In the genomic region with DNA sequence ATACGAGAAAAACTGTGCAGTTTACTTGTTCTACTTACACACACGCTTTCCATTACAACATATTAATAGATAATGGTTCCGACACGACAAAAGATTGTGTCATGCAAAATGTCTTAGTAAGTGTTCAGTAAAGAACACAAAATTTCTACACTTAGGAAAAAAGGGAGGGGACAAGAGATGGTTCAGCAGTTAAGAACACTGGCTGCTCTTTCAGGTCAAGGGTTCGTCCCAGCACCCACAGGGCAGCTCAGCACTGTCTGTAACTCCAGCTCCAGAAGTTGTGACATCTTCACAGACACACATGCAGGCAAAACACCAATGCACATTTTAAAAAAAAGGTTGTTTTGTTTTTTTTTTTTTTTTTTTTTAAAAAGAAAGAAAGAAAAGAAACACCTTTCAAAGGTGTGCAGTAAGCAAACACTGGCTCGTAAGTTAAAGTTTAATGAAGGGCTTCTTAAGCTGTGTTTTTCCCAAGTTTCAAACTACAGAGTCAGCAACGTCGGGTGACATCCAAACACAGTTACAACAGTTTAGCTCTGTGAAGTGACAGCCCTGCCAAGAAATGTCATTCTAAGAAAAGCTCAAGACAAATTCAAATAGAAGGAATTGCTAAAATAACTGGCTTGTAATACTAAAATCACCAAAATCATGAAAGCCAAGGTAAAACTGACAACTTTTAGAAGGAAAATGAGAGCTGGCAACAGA, we compare ENCODE assay signal across 26 mouse cellular contexts. TPM values are rescaled to one million over a fixed set of nuclear protein-coding genes. Genes with fewer than 3 reads are reported as not detected.
DNase-seq lines count a peak whose midpoint lies in the region; ATAC-seq and TF ChIP-seq lines count a peak whose summit lies in the region.
"Had no signal": no experiment of that assay in that cellular context is flagged by ENCODE, and none has a peak within 500 bp of the region (broad histone marks: within the 10 kb centered on the region; RNA-seq: fewer than 3 reads in every experiment).

No protein-coding gene starts in this region.

- H3K27ac ChIP-seq in liver, adult 2 months (replicated peaks; ENCODE audit: insufficient read depth, low read depth, low read length): no peak overlapping the region; the same call in 1 of the 2 replicates
- no peak overlapping the region for H3K27ac ChIP-seq in liver, embryonic 12.5 days
- H3K27ac ChIP-seq in embryonic facial prominence, embryonic 10.5 days (replicated peaks): no peak overlapping the region
- H3K27ac ChIP-seq in heart, embryonic 12.5 days (ENCODE audit: poor library complexity, severe bottlenecking): no peak overlapping the region
- H3K27ac ChIP-seq: embryonic facial prominence, embryonic 13.5 days; forebrain, embryonic 13.5 days; heart, adult 2 months; hindbrain, embryonic 13.5 days; limb, embryonic 12.5 days; liver, embryonic 14.5 days; neural tube, embryonic 15.5 days had no signal

- H3K9me3 ChIP-seq in liver, embryonic 12.5 days (replicated peaks): no peaks in the 10 kb centered on the region
- H3K9me3 ChIP-seq in embryonic facial prominence, embryonic 10.5 days: no peaks in the 10 kb centered on the region
- H3K9me3 ChIP-seq in heart, embryonic 12.5 days (replicated peaks): no peaks in the 10 kb centered on the region
- H3K9me3 ChIP-seq: embryonic facial prominence, embryonic 13.5 days; forebrain, embryonic 13.5 days; hindbrain, embryonic 13.5 days; limb, embryonic 12.5 days; neural tube, embryonic 15.5 days had no signal

- no peak overlapping the region for H3K9ac ChIP-seq in liver, adult 2 months (ENCODE audit: low read depth, low read length)
- no peak overlapping the region for H3K9ac ChIP-seq in liver, embryonic 12.5 days
- no peak overlapping the region for H3K9ac ChIP-seq in heart, embryonic 12.5 days
- H3K9ac ChIP-seq: embryonic facial prominence, embryonic 13.5 days; forebrain, embryonic 13.5 days; hindbrain, embryonic 13.5 days; limb, embryonic 12.5 days; liver, embryonic 14.5 days; neural tube, embryonic 15.5 days had no signal

- TF ChIP-seq CTCF in liver, adult 2 months (IDR thresholded peaks at IDR 0.05; ENCODE audit: low read depth, low read length): no peak

- no peak for ATAC-seq in liver, embryonic 12.5 days
- ATAC-seq in heart, embryonic 12.5 days (ENCODE audit: insufficient number of reproducible peaks, low FRiP score): no peak
- ATAC-seq: forebrain, embryonic 13.5 days had no signal

- peaks cover 33% of the 10 kb centered on the region; the same call in 1 of the 2 replicates for H3K79me2 ChIP-seq in liver, adult 2 months (ENCODE audit: control insufficient read depth, insufficient read depth, low read length)

- H3K36me3 ChIP-seq in liver, adult 2 months (ENCODE audit: control insufficient read depth, insufficient read depth, low read length): peaks cover 25% of the 10 kb centered on the region
- peaks cover 40% of the 10 kb centered on the region for H3K36me3 ChIP-seq in liver, embryonic 12.5 days
- H3K36me3 ChIP-seq in embryonic facial prominence, embryonic 10.5 days (replicated peaks): peaks cover 68% of the 10 kb centered on the region
- H3K36me3 ChIP-seq in heart, embryonic 12.5 days: peaks cover 28% of the 10 kb centered on the region

- no peak overlapping the region for H3K4me3 ChIP-seq in liver, adult 2 months (ENCODE audit: insufficient read depth, low read depth, low read length)
- no peak overlapping the region for H3K4me3 ChIP-seq in liver, embryonic 12.5 days
- no peak overlapping the region for H3K4me3 ChIP-seq in embryonic facial prominence, embryonic 10.5 days
- H3K4me3 ChIP-seq in heart, embryonic 12.5 days: no peak overlapping the region
- H3K4me3 ChIP-seq: embryonic facial prominence, embryonic 13.5 days; erythroblast, embryonic 14.5 days; forebrain, embryonic 13.5 days; heart, adult 2 months; hindbrain, embryonic 13.5 days; limb, embryonic 12.5 days; neural tube, embryonic 15.5 days had no signal

- TF ChIP-seq POLR2A in liver, adult 2 months (IDR thresholded peaks at IDR 0.05; ENCODE audit: extremely low read depth, insufficient read depth, low read length): no peak

- DNase-seq in adrenal gland, postnatal 14 days: peak; percentile 30
- DNase-seq in adrenal gland, adult 2 months: no peak
- DNase-seq in liver, adult 2 months (ENCODE audit: extremely low read depth, low read depth, low spot score): peak; percentile 87
- DNase-seq in fat pad, adult 2 months (ENCODE audit: extremely low read depth, low read depth, low spot score): peak; percentile 58
- peak; percentile 58 to 73 for DNase-seq in kidney, postnatal 36 days
- DNase-seq in embryonic facial prominence, embryonic 10.5 days (ENCODE audit: low spot score): no peak
- DNase-seq: cerebellum, adult 11-12 months; cerebellum, postnatal 25 days; gastrocnemius, postnatal 14 days; heart, adult 2 months; heart, postnatal 36 days; thymus, adult 18-20 months; thymus, postnatal 36 days had no signal

- H3K4me1 ChIP-seq in liver, adult 2 months (ENCODE audit: control insufficient read depth, insufficient read depth, low read length): peaks cover 17% of the 10 kb centered on the region
- peaks cover 41% of the 10 kb centered on the region for H3K4me1 ChIP-seq in liver, embryonic 12.5 days
- peaks cover 12% of the 10 kb centered on the region for H3K4me1 ChIP-seq in embryonic facial prominence, embryonic 10.5 days
- H3K4me1 ChIP-seq in heart, embryonic 12.5 days (replicated peaks): peaks cover 5% of the 10 kb centered on the region; the same call in 1 of the 2 replicates

- WGBS in liver, adult 2 months: 17% methylated on average over 8 of the region's 8 CpGs
- WGBS in liver, embryonic 12.5 days (ENCODE audit: insufficient replicate concordance): 74% methylated on average over 8 of the region's 8 CpGs
- 93% methylated on average over 8 of the region's 8 CpGs for WGBS in embryonic facial prominence, embryonic 10.5 days
- WGBS in heart, embryonic 12.5 days: 88% methylated on average over 8 of the region's 8 CpGs

- H3K27me3 ChIP-seq in liver, adult 2 months (ENCODE audit: control insufficient read depth, insufficient read depth, low read length): no peaks in the 10 kb centered on the region
- H3K27me3 ChIP-seq in liver, embryonic 12.5 days (replicated peaks): no peaks in the 10 kb centered on the region
- no peaks in the 10 kb centered on the region for H3K27me3 ChIP-seq in embryonic facial prominence, embryonic 10.5 days (replicated peaks; ENCODE audit: low read depth, poor library complexity, severe bottlenecking)
- H3K27me3 ChIP-seq in heart, embryonic 12.5 days (replicated peaks): no peaks in the 10 kb centered on the region
- H3K27me3 ChIP-seq: embryonic facial prominence, embryonic 13.5 days; forebrain, embryonic 13.5 days; hindbrain, embryonic 13.5 days; limb, embryonic 12.5 days; neural tube, embryonic 15.5 days had no signal

- no peak overlapping the region for H3K4me2 ChIP-seq in liver, embryonic 12.5 days
- no peak overlapping the region for H3K4me2 ChIP-seq in heart, embryonic 12.5 days
- H3K4me2 ChIP-seq: embryonic facial prominence, embryonic 13.5 days; forebrain, embryonic 13.5 days; hindbrain, embryonic 13.5 days; limb, embryonic 12.5 days; midbrain, embryonic 11.5 days; neural tube, embryonic 15.5 days had no signal

RNA-seq across cellular contexts. Expression of gene St13, which starts 5.5 kb away (rescaled TPM):
- total RNA-seq in adrenal gland, postnatal 14 days (2021): 256 and 303 TPM in 2 replicates
- 100 to 1,000 TPM; 246 to 354 TPM for total RNA-seq in adrenal gland, adult 2 months (2021)
- polyA plus RNA-seq in adrenal gland, adult 2 months (2012; rRNA removed): 31.1 and 40.3 TPM in 2 replicates
- 91.8 and 98.9 TPM in 2 replicates for total RNA-seq in liver, adult 2 months (2014; rRNA removed)
- 29.2 and 31.3 TPM in 2 replicates for polyA plus RNA-seq in liver, adult 2 months (2012; rRNA removed)
- polyA plus RNA-seq in liver, embryonic 12.5 days (2016; fragmentation: Nextera tagmentation; extraction: Ambion mirVana): 105 TPM in 2 replicates
- polyA plus RNA-seq in embryonic facial prominence, embryonic 10.5 days (2016; fragmentation: Nextera tagmentation; extraction: Ambion mirVana): 231 and 233 TPM in 2 replicates
- 150 TPM in 2 replicates for polyA plus RNA-seq in heart, embryonic 12.5 days (2016; fragmentation: Nextera tagmentation; extraction: Ambion mirVana)

RNA-seq across cellular contexts. Expression of gene Xpnpep3, which starts 5.6 kb away (rescaled TPM):
- 21.6 and 29.2 TPM in 2 replicates for total RNA-seq in adrenal gland, postnatal 14 days (2021)
- total RNA-seq in adrenal gland, adult 2 months (2021): 10 to 100 TPM; 27.7 to 34.8 TPM
- polyA plus RNA-seq in adrenal gland, adult 2 months (2012; rRNA removed): 7.7 and 12.0 TPM in 2 replicates
- 8.1 and 10.4 TPM in 2 replicates for total RNA-seq in liver, adult 2 months (2014; rRNA removed)
- polyA plus RNA-seq in liver, adult 2 months (2012; rRNA removed): 5.2 and 6.8 TPM in 2 replicates
- 10.1 and 10.5 TPM in 2 replicates for polyA plus RNA-seq in liver, embryonic 12.5 days (2016; fragmentation: Nextera tagmentation; extraction: Ambion mirVana)
- polyA plus RNA-seq in embryonic facial prominence, embryonic 10.5 days (2016; fragmentation: Nextera tagmentation; extraction: Ambion mirVana): 13.6 and 14.4 TPM in 2 replicates
- 10.4 and 11.3 TPM in 2 replicates for polyA plus RNA-seq in heart, embryonic 12.5 days (2016; fragmentation: Nextera tagmentation; extraction: Ambion mirVana)

RNA-seq across cellular contexts. Expression of gene Dnajb7, which starts 13.7 kb away (rescaled TPM):
- total RNA-seq in adrenal gland, postnatal 14 days (2021): not detected in 2 replicates
- not detected for total RNA-seq in adrenal gland, adult 2 months (2021)
- polyA plus RNA-seq in adrenal gland, adult 2 months (2012; rRNA removed): not detected in 2 replicates
- 0.13 and 0.28 TPM in 2 replicates for total RNA-seq in liver, adult 2 months (2014; rRNA removed)
- not detected in 2 replicates for polyA plus RNA-seq in liver, adult 2 months (2012; rRNA removed)
- 1.2 and 1.3 TPM in 2 replicates for polyA plus RNA-seq in liver, embryonic 12.5 days (2016; fragmentation: Nextera tagmentation; extraction: Ambion mirVana)
- 3.0 and 3.1 TPM in 2 replicates for polyA plus RNA-seq in embryonic facial prominence, embryonic 10.5 days (2016; fragmentation: Nextera tagmentation; extraction: Ambion mirVana)
- 1.1 TPM in 2 replicates for polyA plus RNA-seq in heart, embryonic 12.5 days (2016; fragmentation: Nextera tagmentation; extraction: Ambion mirVana)
- total RNA-seq: gastrocnemius, postnatal 14 days; heart, adult 2 months; heart, postnatal 36 days; left cerebral cortex, postnatal 14 days; megakaryocyte progenitor cell, adult 5-6 weeks had no signal
- polyA plus RNA-seq: heart, adult 2 months; small intestine, adult 2 months had no signal

RNA-seq across cellular contexts. Expression of gene Slc25a17, which starts 33.8 kb away (rescaled TPM):
- total RNA-seq in adrenal gland, postnatal 14 days (2021): 139 and 141 TPM in 2 replicates
- 10 to 100 TPM; 77.4 to 99.9 TPM for total RNA-seq in adrenal gland, adult 2 months (2021)
- polyA plus RNA-seq in adrenal gland, adult 2 months (2012; rRNA removed): 16.8 and 19.8 TPM in 2 replicates
- total RNA-seq in liver, adult 2 months (2014; rRNA removed): 56.1 and 67.8 TPM in 2 replicates
- polyA plus RNA-seq in liver, adult 2 months (2012; rRNA removed): 30.2 and 30.4 TPM in 2 replicates
- polyA plus RNA-seq in liver, embryonic 12.5 days (2016; fragmentation: Nextera tagmentation; extraction: Ambion mirVana): 49.2 TPM in 2 replicates
- polyA plus RNA-seq in embryonic facial prominence, embryonic 10.5 days (2016; fragmentation: Nextera tagmentation; extraction: Ambion mirVana): 83.0 and 94.0 TPM in 2 replicates
- 54.1 and 58.4 TPM in 2 replicates for polyA plus RNA-seq in heart, embryonic 12.5 days (2016; fragmentation: Nextera tagmentation; extraction: Ambion mirVana)

Comparison
In these comparisons a context has a peak if more than half of its experiments do, and no peak if none do; other contexts are left out.
1. DNase-seq: peak in adrenal gland, postnatal 14 days (single experiment), liver, adult 2 months (single experiment), fat pad, adult 2 months (single experiment) and kidney, postnatal 36 days (2 of 2); none in adrenal gland, adult 2 months (single experiment) and embryonic facial prominence, embryonic 10.5 days (single experiment).